Mouse (Mus musculus) thymus, postnatal 36 days (tissue): ENCODE data around the gene Sv2a.

Experiments used
- DNase-seq, 2 experiments: peaks; one replicate each; pipeline ENCODE4 v3.0.0; 2022; ENCODE audit warnings: mixed read lengths in 2 of 2

Sv2a gene

DNA sequence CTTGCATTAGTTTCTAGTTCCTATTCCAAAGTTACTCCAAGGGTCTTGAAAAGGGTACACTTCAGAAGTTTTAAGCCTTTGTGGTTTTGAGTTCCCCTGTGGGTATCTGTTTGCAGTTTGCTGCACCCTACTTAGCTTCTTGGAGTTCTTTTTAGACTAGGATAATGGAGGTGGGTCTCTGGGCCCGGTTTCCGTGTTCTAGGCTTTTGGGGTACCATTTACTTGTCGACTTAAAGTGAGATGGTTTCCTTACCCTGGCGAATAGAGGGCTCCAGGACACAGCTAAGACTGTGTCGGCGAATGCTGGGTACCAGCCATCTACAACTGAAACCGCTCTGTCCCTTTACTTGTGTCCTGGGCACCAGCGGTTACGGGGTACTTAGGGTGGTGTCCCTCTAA, 40.7 kb downstream of the Sv2a start:
- DNase-seq = peak; percentile 47 to 52

DNA sequence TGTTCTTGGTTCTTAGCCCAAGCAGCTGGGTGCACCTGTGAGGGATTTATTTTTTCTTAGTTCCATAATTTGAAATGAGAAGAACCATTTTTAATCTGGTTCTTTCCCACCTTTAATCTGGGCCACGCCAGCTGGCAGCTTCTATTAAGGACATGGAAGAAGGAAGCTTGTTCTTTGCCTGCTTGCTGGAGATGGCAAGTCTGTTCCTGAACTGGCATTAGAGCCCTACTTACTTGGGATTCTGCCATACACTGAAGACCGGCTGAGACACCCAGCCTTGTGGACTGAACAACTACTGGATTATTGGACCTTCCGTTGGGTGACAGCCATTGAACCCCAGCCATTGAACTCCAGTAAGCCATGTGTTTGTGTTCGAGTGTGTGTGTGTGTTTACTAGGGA, 41.8 kb downstream of the Sv2a start:
- no peak for DNase-seq

DNA sequence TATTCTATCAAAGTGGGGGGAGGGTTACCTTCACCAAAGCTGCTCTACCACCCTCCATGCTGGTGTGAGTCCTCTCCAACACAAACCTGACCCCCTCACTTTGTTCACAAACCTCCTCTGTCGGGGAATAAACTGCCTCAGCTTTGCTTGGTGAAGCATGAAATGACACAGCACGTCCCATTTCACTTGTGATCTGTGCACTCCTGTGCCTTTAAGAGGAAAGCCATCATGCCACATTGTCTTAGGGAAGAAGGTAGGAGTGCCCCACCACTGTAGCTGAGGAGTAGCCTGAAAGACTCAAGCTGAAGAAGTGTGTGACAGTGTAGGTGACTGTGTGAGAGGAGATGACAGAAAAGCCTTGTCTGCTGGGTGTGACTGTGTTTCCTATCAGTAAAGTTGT, 44.5 kb downstream of the Sv2a start:
- DNase-seq = no peak

DNA sequence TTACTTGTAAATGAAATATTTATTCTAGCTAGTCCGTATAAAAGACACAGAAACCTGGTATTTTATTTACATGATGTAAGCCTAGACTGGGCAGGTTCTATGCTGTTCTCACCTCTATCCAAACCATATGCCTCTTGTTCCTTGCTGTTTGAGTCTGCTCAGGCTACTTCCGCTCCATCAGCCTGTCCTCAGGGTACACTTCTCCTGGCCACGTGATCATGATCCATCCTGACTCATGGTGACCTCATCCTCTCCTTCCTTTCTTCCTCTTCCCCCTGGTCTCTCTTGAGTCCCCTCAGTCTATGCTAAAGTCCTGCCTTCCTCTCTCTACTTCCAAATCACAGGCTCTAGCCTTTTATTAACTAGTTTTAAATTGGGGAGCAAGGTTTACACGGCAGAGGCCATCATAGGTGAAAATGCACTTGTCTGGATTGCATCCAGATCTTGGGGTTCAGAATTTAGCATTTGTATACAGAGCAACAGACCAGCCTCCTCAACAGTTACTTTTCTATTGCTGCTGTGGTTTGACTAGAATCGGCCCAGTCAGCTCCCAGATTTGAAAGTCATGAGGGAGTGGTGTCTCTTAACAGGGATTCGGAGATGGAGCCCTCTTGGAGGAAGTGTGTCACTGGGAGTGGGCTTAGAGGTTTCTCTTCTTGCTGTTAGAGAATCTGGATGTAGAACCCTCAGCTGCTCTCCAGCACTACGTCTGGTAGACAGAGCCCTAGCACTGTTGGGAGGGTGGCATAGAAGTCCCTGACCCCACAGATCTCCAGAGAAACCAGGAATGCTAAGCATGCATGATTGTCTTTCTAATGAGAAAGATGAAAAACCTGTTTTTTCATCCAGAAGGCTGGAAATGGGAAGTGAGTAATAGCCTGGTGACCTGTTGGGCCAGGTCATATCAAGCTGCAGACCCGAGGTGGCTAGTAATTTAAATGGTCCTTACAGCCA, 46.0 kb downstream of the Sv2a start:
- no peak for DNase-seq

DNA sequence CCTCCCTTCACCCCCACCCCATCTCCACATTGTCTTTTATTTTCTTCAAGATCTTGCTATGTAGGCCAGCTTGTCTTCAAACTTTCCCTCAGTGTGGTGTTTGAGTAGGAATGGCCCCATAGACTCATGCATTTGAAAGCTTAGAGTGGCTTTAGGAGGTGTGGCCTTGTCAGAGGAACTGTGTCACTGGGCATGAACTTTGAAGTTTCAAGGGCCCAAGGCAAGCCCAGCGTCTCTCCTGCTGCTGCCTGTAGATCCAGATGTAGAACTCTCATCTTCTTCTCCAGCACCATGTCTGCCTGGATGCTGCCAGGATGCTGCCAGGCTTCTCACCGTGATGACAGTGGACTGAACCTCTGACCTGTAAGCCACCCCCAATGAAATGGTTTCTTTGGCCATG, 47.9 kb downstream of the Sv2a start:
- DNase-seq = no peak

DNA sequence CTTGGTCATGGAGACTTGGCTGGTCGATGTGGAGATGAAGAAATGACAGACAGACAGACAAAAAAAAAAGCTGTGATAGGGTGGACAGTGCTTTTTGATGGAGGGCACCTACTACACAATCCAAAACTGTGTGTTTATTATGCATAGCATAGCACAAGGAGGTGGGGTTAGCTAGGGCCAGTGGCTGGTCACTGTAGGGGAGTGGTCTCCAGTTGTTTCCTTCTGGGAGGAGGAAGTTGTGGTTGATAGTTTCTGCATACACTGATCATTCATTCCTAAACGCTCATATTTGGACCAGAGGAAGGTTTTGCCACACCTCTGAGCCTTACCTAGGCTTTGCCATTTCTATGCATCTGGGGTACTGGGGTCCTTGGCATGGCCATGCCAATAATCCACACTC, 49.5 kb downstream of the Sv2a start:
- no peak for DNase-seq

DNA sequence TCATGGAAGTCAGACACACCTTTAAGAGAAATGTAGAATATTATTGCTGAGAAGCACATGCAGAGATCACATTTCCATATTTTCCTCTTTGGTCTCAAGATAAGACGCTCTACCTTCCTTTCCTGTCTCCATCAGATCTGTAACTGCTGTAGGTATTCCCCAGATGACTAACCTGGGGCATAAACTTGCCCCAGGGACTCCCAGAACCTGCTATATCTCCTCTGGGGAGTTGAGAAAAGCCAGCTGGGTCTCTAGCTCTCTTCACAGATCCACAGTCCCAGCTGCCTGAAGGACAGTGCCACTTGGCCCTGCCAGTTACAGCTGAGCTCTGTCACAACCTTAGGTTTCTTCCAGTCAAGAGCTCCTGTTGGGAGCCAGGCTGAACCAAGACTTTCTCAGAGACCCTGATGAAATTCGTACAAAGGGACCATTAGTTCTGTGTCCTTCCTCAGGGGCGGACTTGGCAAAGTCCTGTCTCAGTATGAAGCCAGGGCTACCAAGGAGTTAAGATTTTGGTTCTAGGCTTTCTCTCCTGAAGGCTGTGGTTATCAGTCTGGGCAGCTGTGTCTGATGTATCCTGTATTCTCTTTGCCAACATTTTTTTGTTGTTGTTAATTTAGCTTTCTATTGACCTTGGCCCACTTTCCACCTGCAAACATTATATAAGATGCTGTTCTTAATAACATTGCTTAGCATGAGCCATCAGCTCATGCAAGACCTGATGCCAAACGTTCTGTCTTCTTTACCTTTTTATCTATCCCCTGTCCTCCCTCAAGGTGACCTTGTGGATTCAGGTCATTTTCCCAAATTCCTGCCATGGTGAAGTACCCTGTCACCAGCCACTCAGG, 50.2 kb downstream of the Sv2a start:
- no peak for DNase-seq

DNA sequence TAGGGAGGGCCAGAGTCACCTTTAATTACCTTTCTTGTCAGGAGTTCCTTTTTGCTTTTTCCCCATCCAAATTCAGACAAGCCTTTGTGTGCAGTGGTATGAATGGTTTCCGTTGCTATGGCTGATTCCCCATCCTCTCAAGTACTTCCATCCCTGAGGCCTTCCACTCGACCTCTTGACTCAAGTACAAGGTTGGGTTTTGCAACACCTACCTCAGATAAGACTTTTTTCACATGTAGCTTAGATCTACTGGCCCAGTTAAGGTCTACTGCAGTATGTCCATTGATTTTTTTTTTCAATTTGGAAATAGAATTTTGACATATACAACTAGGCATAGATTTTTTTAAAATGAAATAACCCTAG, 50.8 kb downstream of the Sv2a start:
- DNase-seq = no peak

DNA sequence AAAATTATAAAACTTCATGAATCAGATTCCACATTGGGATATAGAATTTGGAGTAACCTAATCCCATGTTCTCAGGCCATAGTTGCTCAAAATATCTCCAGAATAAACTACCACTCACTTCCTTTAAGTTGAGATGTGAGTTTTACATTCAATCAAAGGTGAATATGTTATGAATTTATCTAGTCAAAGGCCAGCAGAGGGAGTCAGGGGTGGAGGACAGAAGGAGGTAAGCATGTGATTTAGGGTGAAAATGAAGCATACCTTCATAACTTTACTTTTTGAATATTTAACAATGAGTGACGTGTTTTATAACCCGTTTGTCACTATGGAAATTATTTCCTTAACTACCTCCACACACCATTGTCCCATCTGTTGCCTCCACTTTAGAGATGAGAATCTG, 54.0 kb downstream of the Sv2a start:
- no peak for DNase-seq

DNA sequence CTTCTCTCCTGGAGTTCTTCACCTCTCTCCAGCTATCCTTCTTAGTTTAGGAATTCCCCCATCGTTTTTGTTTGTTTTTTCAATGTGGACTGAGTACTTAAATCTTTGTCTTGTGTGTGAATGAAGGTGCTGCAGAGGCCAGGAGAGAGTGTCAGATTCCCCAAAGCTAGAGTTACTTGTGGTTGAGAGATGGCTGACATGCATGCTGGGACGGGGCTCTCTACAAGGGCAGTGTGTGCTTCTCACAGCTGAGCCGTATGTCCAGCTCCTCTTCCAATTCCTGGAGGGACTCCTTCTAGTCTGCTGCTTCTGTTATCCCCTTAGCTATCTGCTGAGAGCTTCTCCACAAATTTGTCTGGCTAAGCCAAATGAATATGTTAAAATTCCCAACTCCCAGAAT, 54.9 kb downstream of the Sv2a start:
- DNase-seq = no peak

DNA sequence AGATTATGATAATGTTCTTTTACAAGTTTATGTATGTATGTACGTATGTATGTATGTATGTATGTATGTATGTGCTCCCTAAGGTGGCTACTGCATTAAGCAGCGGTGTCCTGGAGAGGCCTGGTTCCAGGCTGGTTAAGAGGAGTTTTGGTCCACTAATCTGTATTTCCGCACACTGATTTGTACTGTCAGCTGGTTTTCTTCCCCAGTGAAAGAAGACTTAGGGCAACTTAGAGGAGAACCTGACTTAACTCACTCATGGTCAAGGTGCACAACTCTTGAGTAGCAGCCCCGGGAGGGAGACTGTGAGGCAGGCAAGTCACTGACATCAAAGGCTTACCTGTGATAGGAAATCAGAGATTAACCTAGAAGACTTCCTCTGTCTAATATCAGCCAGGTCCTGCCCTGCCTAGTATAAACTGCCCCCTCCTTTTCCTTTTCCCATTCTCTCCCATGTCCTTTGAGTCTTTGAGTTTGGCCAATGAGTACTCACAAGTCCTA, 55.9 kb downstream of the Sv2a start:
- DNase-seq = no peak

DNA sequence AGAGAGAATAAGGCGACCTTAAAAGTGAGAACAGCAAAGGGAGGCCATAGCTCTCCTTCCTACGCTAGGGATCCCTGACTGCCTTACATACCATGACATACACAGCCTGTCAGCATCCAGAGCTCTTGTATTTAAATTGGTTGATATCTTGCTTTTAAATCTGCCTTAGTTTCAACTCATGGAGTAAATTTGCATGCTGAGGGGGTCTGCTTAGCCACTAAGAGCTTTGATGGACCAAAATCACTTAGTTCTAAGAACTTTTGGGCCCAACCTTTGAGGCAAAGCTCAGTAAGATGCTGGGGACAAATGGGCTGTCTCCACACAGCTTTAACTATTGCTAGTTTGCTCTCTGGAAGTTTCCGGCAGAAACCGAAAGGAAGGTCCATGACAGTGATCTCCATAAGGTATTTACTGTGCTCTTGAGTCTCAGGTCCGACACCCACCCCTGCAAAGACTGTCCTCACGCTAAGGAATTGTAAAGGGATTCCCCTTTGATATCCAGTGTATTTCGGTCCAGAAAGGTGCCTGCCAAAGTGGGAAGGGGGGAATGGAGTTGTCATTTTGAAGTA, 56.5 kb downstream of the Sv2a start:
- no peak for DNase-seq

DNA sequence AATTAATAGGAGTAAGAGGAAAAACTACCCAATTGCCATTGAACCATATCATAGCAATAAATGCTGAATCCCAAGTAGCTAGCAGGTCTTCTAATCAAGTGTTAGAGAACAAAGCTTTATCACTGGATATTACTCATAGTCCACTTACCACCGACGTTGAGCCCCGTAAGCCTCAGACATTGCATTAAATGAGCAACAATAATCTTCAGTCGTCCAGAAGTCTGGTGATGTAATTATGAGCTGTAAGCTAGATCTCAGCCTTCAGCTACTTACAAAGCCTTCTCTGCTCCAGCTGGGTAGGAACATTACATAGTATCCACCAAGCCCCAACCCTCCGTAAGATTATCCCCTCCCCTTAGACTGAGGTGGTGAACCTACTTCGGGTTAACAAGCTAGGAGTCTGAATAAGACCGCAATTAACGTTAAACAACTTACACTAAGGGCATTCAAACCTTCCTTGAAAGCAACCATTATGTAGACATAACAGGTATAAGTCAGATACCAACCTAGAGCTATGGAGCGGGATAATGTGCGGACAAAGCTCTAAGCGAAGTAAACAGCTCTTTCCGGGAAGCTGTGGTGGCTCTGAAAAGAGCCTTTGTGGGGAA, 57.1 kb downstream of the Sv2a start:
- no peak for DNase-seq

DNA sequence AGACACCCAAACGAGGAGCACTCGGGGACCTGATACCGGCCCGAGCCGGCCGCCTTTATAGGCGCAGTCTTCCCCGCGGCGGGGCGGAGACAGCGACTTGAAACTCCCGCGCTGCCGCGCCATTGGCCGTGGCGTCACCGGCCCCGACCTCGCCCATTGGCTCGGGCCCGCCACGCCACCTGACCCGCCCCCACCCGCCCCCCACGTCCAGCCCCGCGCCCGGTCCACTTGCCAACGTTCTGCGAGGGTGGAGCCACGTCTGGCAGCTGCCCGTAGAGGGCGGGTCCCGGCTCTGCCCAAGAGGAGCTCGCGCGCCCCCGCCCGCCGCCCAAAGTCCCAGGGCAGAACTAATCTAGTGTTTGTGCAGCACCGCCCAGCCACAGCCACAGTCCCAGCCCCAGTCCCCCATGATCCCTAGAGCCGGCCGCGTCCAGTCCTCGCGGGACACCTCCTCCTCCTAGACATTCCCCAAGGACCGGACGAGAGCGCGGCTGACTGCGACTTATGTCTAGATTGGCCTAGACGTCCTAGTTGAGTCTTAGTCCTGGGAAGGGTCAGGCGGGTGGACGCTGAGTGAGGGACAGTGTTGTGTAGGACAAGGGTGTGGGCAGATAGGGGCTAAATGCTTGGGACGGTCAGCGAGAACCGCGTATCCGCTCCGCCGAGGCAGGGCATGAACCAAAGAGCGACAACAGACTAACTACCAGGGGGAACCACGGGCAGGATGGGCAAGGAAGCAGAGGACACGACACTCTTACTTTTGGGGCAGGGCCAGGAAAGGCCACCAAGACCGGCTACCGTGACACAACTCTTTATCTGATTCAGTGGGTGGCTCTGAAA, 58.2 kb downstream of the Sv2a start, which contains the start of gene Hist2h3c2:
Hist2h3c2 (minus strand) TSS at position 174 of the 840 bp plus-strand sequence.
- DNase-seq = peak; percentile 33 to 64

DNA sequence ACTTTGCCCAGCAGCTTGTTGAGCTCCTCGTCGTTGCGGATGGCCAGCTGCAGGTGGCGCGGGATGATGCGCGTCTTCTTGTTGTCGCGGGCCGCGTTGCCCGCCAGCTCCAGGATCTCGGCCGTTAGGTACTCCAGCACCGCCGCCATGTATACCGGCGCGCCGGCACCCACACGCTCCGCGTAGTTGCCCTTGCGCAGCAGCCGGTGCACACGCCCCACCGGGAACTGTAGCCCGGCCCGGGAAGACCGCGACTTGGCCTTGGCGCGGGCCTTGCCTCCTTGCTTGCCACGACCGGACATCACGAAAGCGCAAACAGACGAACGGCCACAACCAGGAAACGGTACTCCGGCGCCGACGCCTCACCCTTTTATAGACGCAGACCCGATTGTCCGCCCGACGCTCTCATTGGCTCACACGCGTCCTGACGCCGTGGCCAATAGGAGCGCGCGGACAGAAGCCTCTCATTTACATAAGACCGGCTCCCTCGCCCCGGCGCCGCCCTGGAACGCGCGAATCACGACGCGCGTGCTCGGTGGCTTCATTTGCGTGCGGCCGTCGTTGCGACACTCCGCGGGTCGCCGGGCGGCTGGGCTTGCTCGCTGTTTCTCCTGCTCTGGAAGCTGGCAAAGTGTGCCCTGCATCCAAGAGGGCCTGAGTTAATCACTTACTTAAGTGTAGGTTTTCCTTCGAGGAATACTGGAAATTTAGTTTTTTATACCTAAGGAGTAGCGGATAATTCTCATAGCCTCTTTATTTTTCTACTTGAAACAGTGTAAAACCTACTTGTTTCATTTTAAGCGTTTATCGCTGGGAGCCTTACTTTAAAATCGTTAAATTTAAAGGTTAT, 59.2 kb downstream of the Sv2a start, which contains the start of gene Hist2h2aa2:
Hist2h2aa2 (minus strand) TSS at position 328 of the 850 bp plus-strand sequence.
- peak; percentile 94 to 95 for DNase-seq

DNA sequence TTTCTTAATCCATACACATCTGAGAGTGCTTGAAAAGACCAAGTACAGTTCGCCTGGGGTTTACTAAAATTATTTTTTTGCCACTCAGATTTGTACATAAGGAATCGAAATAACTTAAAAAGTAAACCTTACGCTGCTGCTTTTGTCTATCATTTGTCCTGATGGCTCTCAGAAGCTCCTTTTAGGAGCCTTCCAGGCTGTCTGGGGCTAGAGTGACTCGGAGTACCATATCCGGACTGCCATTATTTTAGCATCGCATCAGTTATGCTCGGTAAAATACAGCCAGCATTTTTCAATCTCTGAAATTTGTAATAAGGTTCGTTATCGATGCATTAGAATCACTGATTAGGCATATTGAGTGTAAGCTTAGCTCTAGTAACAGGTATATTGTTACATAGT, 59.8 kb downstream of the Sv2a start:
- no peak for DNase-seq

DNA sequence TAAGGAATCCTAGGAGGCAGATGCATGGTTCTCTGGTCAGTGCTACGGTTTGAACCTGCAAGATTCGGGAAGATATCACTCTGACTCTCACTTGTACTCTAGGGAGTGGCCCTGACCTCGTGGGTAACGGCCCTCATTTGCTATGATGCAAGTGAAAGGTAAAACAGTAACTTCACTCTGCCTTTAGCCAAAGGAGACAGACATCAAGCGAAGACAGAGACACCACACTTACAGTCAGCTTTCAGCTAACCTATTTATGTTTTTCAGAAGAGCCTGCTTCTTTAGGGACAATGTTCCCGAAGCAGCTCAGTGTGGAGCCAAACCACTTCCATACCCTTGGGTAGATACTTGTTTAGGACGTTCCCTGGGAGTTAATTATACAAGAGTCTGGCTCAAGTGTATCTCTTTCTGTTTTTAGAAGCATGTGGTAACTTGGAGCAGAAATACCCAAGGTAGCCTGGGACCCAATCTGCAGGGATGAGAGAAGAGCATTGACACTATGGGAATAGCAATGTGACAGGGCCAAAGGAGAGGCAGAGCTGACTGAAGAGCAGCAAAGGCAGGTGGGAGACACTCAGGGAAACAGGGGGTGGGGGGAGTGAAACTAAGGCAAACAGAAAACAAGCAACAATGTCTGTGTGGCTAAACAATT, 63.1 kb downstream of the Sv2a start:
- peak; percentile 19 to 28 for DNase-seq
